Mouse (Mus musculus) erythroblast, embryonic 14.5 days (primary cell): ENCODE data around the gene Pxmp2.

Source experiments
- GATA1 ChIP-seq: IDR thresholded peaks from 2 replicates; pipeline ENCODE4 v1.6.1; 2012; ENCODE audit warnings: low read length, inconsistent platforms, mixed read lengths
- TAL1 ChIP-seq: IDR thresholded peaks from 3 replicates; pipeline ENCODE4 v1.6.1; 2012; ENCODE audit warnings: low read length, inconsistent platforms, mixed read lengths

DNA sequence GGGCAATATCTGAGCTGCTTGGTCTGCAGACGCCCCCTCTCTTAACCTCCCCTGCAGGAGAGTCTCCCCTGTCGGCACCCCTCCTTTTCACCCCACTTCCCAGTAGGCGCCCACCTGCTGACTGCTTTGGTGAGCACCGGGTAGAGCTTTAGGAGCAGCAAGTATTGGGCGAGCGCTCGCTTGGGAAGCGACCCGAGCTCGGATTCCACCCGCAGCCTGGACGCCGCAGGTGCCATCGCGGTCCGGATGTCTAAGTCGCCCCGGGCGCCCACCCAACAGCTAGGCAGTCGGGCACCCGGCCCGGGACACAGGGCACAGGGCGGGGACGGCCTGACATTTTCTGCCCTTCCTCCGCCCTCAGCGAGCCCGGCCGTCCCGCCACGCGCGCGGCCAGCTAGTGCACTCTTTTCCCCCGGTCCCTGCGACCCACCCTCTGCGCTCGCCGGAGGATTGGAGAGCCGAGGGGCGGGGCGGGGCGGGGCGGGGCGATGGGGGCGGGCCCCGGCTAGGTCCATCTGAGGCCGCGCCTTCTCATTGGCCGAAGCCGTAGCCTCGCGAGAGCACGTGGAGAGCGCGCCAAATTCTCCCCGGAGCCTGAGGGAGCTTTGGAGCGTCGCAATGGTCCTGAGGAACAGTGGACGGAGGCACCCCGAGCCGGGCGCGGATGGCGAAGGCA lies at the start of gene Pxmp2, which contains the start of gene Pole:
- TF ChIP-seq GATA1 (no peak), TAL1 (no peak)
